Mouse (Mus musculus): ENCODE results near the gene 4931429L15Rik.

- TF ChIP-seq CTCF (IDR thresholded peaks at IDR 0.05; ENCODE audit: borderline replicate concordance, extremely low read depth, insufficient read depth, insufficient read length) = peak; percentile 79
- no peak for TF ChIP-seq POLR2A (IDR thresholded peaks at IDR 0.05; ENCODE audit: borderline replicate concordance, extremely low read depth, insufficient read depth, insufficient read length, poor library complexity, severe bottlenecking)
Measured at GRCm38 (mm10) chr9:46353992-46354391, 34.2 kb upstream of the 4931429L15Rik start.
